Mouse (Mus musculus) limb, embryonic 14.5 days (tissue): Measurements from ENCODE around the gene Sorcs2. TPM values are rescaled to one million over a fixed set of nuclear protein-coding genes. Genes with fewer than 3 reads are reported as not detected.

Experiments
- ATAC-seq: fragments of 200-750 bp; cut with Nextera tagmentation; 2 replicates; pipeline ENCODE4 v1.8.0; 2017; ENCODE audit warnings: low read depth, moderate number of reproducible peaks, moderate TSS enrichment; ENCODE audit not compliant: low FRiP score
- DNase-seq: peaks from one replicate; pipeline ENCODE4 v3.0.0-alpha.2; 2015; ENCODE audit warnings: low spot score
- H3K27ac ChIP-seq: fragments of 300-500 bp; sonication (generic); replicated peaks from 2 replicates; pipeline ENCODE4 v1.5.1; 2014; ENCODE audit warnings: low read depth, mild to moderate bottlenecking, low read length, moderate library complexity, mixed read lengths
- H3K27me3 ChIP-seq: fragments of 300-500 bp; sonication (generic); 2 replicates; pipeline ENCODE4 v1.6.1; 2014; ENCODE audit warnings: low read length, mixed read lengths; ENCODE audit not compliant: control insufficient read depth, insufficient read depth
- H3K36me3 ChIP-seq: fragments of 300-500 bp; sonication (generic); 2 replicates; pipeline ENCODE4 v1.6.1; 2014; ENCODE audit warnings: mild to moderate bottlenecking, low read length, moderate library complexity, mixed read lengths; ENCODE audit not compliant: control insufficient read depth, insufficient read depth
- H3K4me1 ChIP-seq: fragments of 300-500 bp; sonication (generic); 2 replicates; pipeline ENCODE4 v1.6.1; 2014; ENCODE audit warnings: antibody characterized with exemption, low read length, mixed read lengths; ENCODE audit not compliant: control insufficient read depth, insufficient read depth
- H3K4me2 ChIP-seq: fragments of 300-500 bp; sonication (generic); replicated peaks from 2 replicates; pipeline ENCODE4 v1.6.1; 2014; ENCODE audit warnings: low read depth, mild to moderate bottlenecking, low read length, moderate library complexity; ENCODE audit not compliant: severe bottlenecking
- H3K4me3 ChIP-seq: fragments of 300-500 bp; sonication (generic); replicated peaks from 2 replicates; pipeline ENCODE4 v1.5.1; 2014; ENCODE audit warnings: low read length
- H3K9ac ChIP-seq: fragments of 300-500 bp; sonication (generic); 2 replicates; pipeline ENCODE4 v1.6.1; 2014; ENCODE audit warnings: mild to moderate bottlenecking, low read depth, low read length, moderate library complexity; ENCODE audit not compliant: severe bottlenecking
- H3K9me3 ChIP-seq: fragments of 300-500 bp; sonication (generic); 2 replicates; pipeline ENCODE4 v1.6.1; 2016; ENCODE audit warnings: low read length; ENCODE audit not compliant: control insufficient read depth
- POLR2A ChIP-seq: fragments of 200-500 bp; IDR thresholded peaks from 2 replicates; pipeline ENCODE4 v1.8.0; 2012; ENCODE audit warnings: inconsistent platforms, mild to moderate bottlenecking, moderate library complexity, borderline replicate concordance; ENCODE audit not compliant: insufficient read depth, insufficient read length; ENCODE audit errors: extremely low read depth
- WGBS: fragments of 180-500 bp; shearing (Covaris S2); extraction: QIAGEN DNeasy Blood & Tissue Kit; methylation state at CpG from one replicate; pipeline ENCODE4 v1.1.7; 2014; 5-methylcytosine and 5-hydroxymethylcytosine counted together
- polyA plus RNA-seq, 2 experiments: library from polyadenylated mRNA; depleted of rRNA in 1 of 2; stranded (reverse) in 1 of 2; unstranded in 1 of 2; fragments of >200 nt; fragmentation: Nextera tagmentation in 1 of 2; extraction: Ambion mirVana in 1 of 2; gene quantifications; 2 replicates each; pipeline versions ENCODE4 v1.2.1 to v1.2.3; 2012 to 2014

Gene Sorcs2
- polyA plus RNA-seq, 2 experiments: 25.4 to 34.4 TPM

DNA sequence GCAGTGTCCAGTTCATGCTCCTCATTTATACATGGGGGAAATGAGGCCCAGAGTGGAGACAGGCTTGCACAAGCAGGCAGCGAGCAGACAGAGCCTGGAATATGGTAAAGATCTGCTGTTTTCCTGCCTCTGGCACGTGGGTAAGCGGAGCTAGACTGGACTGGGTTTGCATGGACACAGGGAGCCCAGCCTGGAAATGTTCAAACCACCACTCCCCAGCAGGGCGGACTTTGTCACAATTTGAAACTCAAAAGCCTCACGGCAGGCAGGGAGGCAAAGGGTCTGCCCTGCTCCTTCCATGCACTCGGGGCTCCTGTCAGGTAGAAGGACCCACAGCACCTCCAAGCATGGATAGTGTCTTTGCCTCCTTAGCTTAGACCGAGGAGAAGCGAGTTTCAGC, 246.9 kb downstream of the Sorcs2 start:
- Histone ChIP-seq H3K27me3 (no peaks in the 10 kb centered on the region), H3K9ac (no peak overlapping the region), H3K4me2 (no peak overlapping the region), H3K4me1 (no peaks in the 10 kb centered on the region), H3K4me3 (no peak overlapping the region), H3K36me3 (no peaks in the 10 kb centered on the region), H3K27ac (no peak overlapping the region), H3K9me3 (no peaks in the 10 kb centered on the region)
- no peak for ATAC-seq
- no peak for TF ChIP-seq POLR2A
- DNase-seq: no peak
- 79% methylated on average over 8 of the region's 8 CpGs for WGBS

DNA sequence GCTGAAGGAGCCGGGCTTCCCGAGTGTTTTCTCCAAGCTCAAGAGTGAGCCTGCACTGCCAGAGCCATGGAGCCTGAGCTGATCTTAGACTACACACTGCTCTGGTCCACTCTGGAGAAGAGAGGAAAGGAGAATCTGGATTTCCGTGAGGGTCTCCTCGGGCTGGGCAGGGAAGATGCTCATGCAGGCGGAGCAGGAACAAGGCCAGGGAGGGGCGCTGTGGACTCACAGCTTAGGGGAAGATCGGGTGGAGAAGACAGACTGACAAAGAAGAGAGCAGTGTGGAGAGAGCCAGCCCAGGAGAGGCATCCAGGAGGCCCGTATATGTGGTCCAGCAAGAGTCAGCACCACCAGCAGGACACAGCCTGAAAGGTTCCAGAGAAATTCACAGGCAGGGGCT, 248.8 kb downstream of the Sorcs2 start:
- Histone ChIP-seq H3K27me3 (no peaks in the 10 kb centered on the region), H3K27ac (no peak overlapping the region), H3K36me3 (no peaks in the 10 kb centered on the region), H3K4me2 (no peak overlapping the region), H3K4me3 (no peak overlapping the region), H3K9me3 (no peaks in the 10 kb centered on the region), H3K4me1 (no peaks in the 10 kb centered on the region), H3K9ac (no peak overlapping the region)
- ATAC-seq (no peak), DNase-seq (no peak)
- WGBS: 64% methylated on average over 8 of the region's 8 CpGs
- TF ChIP-seq POLR2A: no peak

DNA sequence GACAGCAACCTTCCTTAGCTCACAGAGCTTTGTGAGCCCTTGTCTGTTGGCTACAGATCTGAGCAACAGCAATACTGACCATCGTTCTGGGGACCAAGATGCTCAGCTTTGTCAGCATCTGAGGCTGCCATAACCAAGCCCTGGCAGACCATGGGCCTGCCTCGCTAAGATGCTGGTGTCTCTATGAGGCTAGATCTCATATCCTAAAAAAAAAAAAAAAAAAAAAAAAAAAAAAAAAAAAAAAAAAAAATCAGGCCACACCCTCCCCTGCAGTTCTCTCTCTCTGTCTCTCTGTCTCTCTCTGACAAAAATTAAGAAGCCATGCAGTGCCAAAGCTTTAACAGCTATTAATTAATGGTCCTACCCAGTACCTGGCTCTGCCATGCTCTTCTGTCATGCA, 251.3 kb downstream of the Sorcs2 start:
- H3K9ac ChIP-seq: no peak overlapping the region
- H3K9me3 ChIP-seq: no peaks in the 10 kb centered on the region
- H3K4me2 ChIP-seq: no peak overlapping the region
- H3K36me3 ChIP-seq: no peaks in the 10 kb centered on the region
- WGBS: 83% methylated on average over 2 of the region's 2 CpGs
- DNase-seq (no peak), ATAC-seq (no peak)
- H3K27me3 ChIP-seq: no peaks in the 10 kb centered on the region
- TF ChIP-seq POLR2A: no peak
- no peak overlapping the region for H3K27ac ChIP-seq
- H3K4me1 ChIP-seq: no peaks in the 10 kb centered on the region
- no peak overlapping the region for H3K4me3 ChIP-seq

DNA sequence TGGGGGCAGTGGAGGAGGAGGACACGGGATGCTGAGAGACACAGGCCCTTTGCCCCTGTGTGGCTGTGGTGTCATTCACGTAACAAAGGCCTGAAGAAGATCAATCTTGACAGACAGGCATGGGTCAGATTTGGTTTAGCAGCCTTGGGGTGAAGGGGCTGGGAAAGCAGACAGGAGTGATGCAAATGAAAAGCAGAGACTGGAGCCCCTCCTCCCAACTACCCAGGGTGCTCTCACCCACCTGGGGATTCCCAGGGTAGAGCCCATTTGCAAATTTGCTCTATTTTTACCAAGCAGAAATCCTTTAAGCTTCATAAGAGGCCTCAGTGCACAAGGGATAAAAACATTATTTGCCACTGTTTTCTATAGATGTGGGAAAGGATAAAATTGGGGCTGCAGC, 253.4 kb downstream of the Sorcs2 start:
- H3K9ac ChIP-seq: no peak overlapping the region
- no peaks in the 10 kb centered on the region for H3K9me3 ChIP-seq
- WGBS: 52% methylated on average over 2 of the region's 2 CpGs
- ATAC-seq: no peak
- no peaks in the 10 kb centered on the region for H3K27me3 ChIP-seq
- DNase-seq: no peak
- no peak overlapping the region for H3K4me2 ChIP-seq
- no peak overlapping the region for H3K4me3 ChIP-seq
- no peak for TF ChIP-seq POLR2A
- no peaks in the 10 kb centered on the region for H3K4me1 ChIP-seq
- no peaks in the 10 kb centered on the region for H3K36me3 ChIP-seq
- no peak overlapping the region for H3K27ac ChIP-seq

DNA sequence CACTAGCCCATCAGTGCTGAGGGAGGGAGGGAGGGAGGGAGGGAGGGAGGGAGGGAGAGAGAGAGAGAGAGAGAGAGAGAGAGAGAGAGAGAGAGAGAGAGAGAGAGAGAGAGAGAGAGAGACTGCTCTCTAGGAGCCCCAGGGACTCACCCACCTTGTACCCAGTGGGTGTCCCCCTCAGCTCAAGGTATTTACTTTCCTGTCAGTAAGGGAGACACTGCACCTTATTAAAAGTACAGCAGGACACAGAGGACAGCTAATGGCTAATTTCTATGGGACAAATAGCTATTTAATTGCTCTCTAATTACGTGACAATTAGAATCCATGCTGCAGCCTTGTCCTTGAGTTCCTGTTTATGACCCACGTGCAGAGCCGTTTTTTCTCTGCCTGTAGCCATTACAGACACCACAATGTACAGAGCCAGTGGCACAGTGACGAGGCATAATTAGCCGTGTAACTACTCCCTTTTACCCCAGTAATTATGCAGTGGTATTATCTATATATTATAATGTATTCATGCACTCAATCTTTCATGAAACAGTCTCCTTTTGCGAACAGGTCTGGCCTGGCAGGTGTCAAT, 256.2 kb downstream of the Sorcs2 start:
- Histone ChIP-seq H3K4me3 (no peak overlapping the region), H3K4me1 (no peaks in the 10 kb centered on the region), H3K27me3 (no peaks in the 10 kb centered on the region), H3K4me2 (no peak overlapping the region), H3K36me3 (no peaks in the 10 kb centered on the region), H3K9me3 (no peaks in the 10 kb centered on the region), H3K9ac (no peak overlapping the region), H3K27ac (no peak overlapping the region)
- 47% methylated on average over 6 of the region's 6 CpGs for WGBS
- TF ChIP-seq POLR2A: no peak
- DNase-seq (no peak), ATAC-seq (no peak)

DNA sequence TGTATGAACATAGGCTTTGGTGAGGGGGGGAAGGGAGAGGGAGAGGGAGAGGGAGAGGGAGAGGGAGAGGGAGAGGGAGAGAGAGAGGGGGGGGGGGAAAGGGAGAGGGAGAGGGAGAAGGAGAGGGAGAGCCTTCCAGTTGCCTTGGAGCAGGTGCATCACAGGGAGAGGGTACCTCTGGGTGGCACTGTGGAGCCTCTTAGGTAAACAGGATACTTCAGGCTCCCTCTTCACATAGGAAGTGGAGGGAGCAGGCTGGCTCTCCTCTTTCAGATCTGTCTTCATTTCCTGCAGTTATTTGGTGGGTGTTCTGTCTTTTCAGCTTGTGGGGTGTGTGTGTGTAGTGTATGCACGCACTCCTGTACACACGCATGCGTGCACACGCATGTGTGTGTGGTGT, 256.8 kb downstream of the Sorcs2 start:
- Histone ChIP-seq H3K9me3 (no peaks in the 10 kb centered on the region), H3K4me1 (no peaks in the 10 kb centered on the region), H3K4me3 (no peak overlapping the region), H3K36me3 (no peaks in the 10 kb centered on the region), H3K27ac (no peak overlapping the region), H3K27me3 (no peaks in the 10 kb centered on the region), H3K9ac (no peak overlapping the region), H3K4me2 (no peak overlapping the region)
- no peak for DNase-seq
- WGBS: 91% methylated on average over 4 of the region's 4 CpGs
- ATAC-seq: no peak
- no peak for TF ChIP-seq POLR2A
